9 mouse cellular contexts compared by ENCODE assay signal in genomic region chr19:59166311-59166761, GRCm38 (mm10). TPM values are rescaled to one million over a fixed set of nuclear protein-coding genes. Genes with fewer than 3 reads are reported as not detected.
A peak's percentile ranks its signal among the peaks of the same experiment; 100 is the strongest.
DNase-seq lines count a peak whose midpoint lies in the region; ATAC-seq and TF ChIP-seq lines count a peak whose summit lies in the region.
"Had no signal": no experiment of that assay in that cellular context is flagged by ENCODE, and none has a peak within 500 bp of the region (broad histone marks: within the 10 kb centered on the region; RNA-seq: fewer than 3 reads in every experiment).

No protein-coding gene starts in this region.

- TF ChIP-seq POLR2A in ES-Bruce4 (IDR thresholded peaks at IDR 0.05; ENCODE audit: insufficient read depth, low read length): no peak

- peak overlapping the region; percentile 71 for H3K4me2 ChIP-seq in embryonic facial prominence, embryonic 13.5 days
- H3K4me2 ChIP-seq in intestine, postnatal 0 days (replicated peaks; ENCODE audit: low read depth): peak overlapping the region; percentile 66
- H3K4me2 ChIP-seq in midbrain, embryonic 11.5 days: peak overlapping the region; percentile 51

- ATAC-seq in frontal cortex, adult (ENCODE audit: low TSS enrichment): 0 out of 2 replicates have a peak, but pooled peaks have one; percentile 30
- ATAC-seq in embryonic facial prominence, embryonic 13.5 days (ENCODE audit: insufficient number of reproducible peaks, insufficient read depth, low FRiP score, low TSS enrichment, low read depth): no peak
- no peak; the same call in 1 of the 2 replicates for ATAC-seq in intestine, postnatal 0 days
- peak; percentile 69 for ATAC-seq in midbrain, embryonic 11.5 days (ENCODE audit: low FRiP score)

- no peaks in the 10 kb centered on the region for H3K9me3 ChIP-seq in ES-Bruce4 (replicated peaks; ENCODE audit: control insufficient read depth, insufficient read depth, low read length, poor library complexity, severe bottlenecking)
- no peaks in the 10 kb centered on the region for H3K9me3 ChIP-seq in embryonic facial prominence, embryonic 13.5 days
- no peaks in the 10 kb centered on the region for H3K9me3 ChIP-seq in intestine, postnatal 0 days (ENCODE audit: control insufficient read depth)
- H3K9me3 ChIP-seq in midbrain, embryonic 11.5 days (ENCODE audit: control insufficient read depth, low read length): no peaks in the 10 kb centered on the region

- H3K36me3 ChIP-seq in ES-Bruce4 (ENCODE audit: control insufficient read depth, insufficient read depth, low read length, poor library complexity, severe bottlenecking): no peaks in the 10 kb centered on the region
- no peaks in the 10 kb centered on the region for H3K36me3 ChIP-seq in embryonic facial prominence, embryonic 13.5 days
- no peaks in the 10 kb centered on the region for H3K36me3 ChIP-seq in intestine, postnatal 0 days (ENCODE audit: control insufficient read depth, insufficient read depth)
- no peaks in the 10 kb centered on the region for H3K36me3 ChIP-seq in midbrain, embryonic 11.5 days (ENCODE audit: control insufficient read depth, insufficient read depth, low read length)

- H3K4me1 ChIP-seq in ES-Bruce4 (ENCODE audit: control insufficient read depth, insufficient read depth, low read length): no peaks in the 10 kb centered on the region
- peaks cover 31% of the 10 kb centered on the region for H3K4me1 ChIP-seq in embryonic facial prominence, embryonic 13.5 days
- peaks cover 7% of the 10 kb centered on the region; the same call in 1 of the 2 replicates for H3K4me1 ChIP-seq in intestine, postnatal 0 days (replicated peaks; ENCODE audit: control insufficient read depth, insufficient read depth, low read length)
- H3K4me1 ChIP-seq in midbrain, embryonic 11.5 days (ENCODE audit: control insufficient read depth, insufficient read depth, low read length): peaks cover 19% of the 10 kb centered on the region

- peak overlapping the region; percentile 72 for H3K9ac ChIP-seq in ES-Bruce4 (ENCODE audit: low read depth, poor library complexity, severe bottlenecking)
- H3K9ac ChIP-seq in embryonic facial prominence, embryonic 13.5 days: peak overlapping the region; percentile 61
- H3K9ac ChIP-seq in intestine, postnatal 0 days (ENCODE audit: low read depth, low read length): no peak overlapping the region
- H3K9ac ChIP-seq in midbrain, embryonic 11.5 days (ENCODE audit: low read length): peak overlapping the region; percentile 30

- TF ChIP-seq CTCF in ES-Bruce4 (IDR thresholded peaks at IDR 0.05; ENCODE audit: low read depth, low read length): no peak
- no peak for TF ChIP-seq CTCF in intestine, postnatal 0 days (IDR thresholded peaks at IDR 0.05; ENCODE audit: low read depth)

- no peak for TF ChIP-seq EP300 in ES-Bruce4 (IDR thresholded peaks at IDR 0.05; ENCODE audit: insufficient read depth, low read depth, low read length)

- under 1% methylated on average over 44 of the region's 55 CpGs for WGBS in embryonic facial prominence, embryonic 13.5 days
- WGBS in intestine, postnatal 0 days: under 1% methylated on average over 52 of the region's 55 CpGs
- WGBS in midbrain, embryonic 11.5 days: under 1% methylated on average over 53 of the region's 55 CpGs

- H3K27me3 ChIP-seq in ES-Bruce4 (ENCODE audit: control insufficient read depth, insufficient read depth, low read length, poor library complexity, severe bottlenecking): peaks cover 50% of the 10 kb centered on the region
- peaks cover 100% of the 10 kb centered on the region for H3K27me3 ChIP-seq in embryonic facial prominence, embryonic 13.5 days
- peaks cover 92% of the 10 kb centered on the region for H3K27me3 ChIP-seq in intestine, postnatal 0 days (replicated peaks; ENCODE audit: control insufficient read depth, insufficient read depth, low read length)
- H3K27me3 ChIP-seq in midbrain, embryonic 11.5 days (ENCODE audit: control insufficient read depth, insufficient read depth, low read length): peaks cover 99% of the 10 kb centered on the region

- DNase-seq in frontal cortex, postnatal 25 days (ENCODE audit: low spot score in 2 of 2): no peak
- DNase-seq in midbrain, embryonic 11.5 days (ENCODE audit: low spot score, missing footprints): peak; percentile 97
- no peak for DNase-seq in thymus, postnatal 10 days (ENCODE audit: low spot score in 2 of 2)
- no peak for DNase-seq in spleen, adult 12 weeks (ENCODE audit: low spot score)

- H3K27ac ChIP-seq in ES-Bruce4 (ENCODE audit: insufficient read depth, low read length): no peak overlapping the region
- no peak overlapping the region for H3K27ac ChIP-seq in embryonic facial prominence, embryonic 13.5 days
- no peak overlapping the region for H3K27ac ChIP-seq in intestine, postnatal 0 days (ENCODE audit: low read depth, low read length)
- H3K27ac ChIP-seq in midbrain, embryonic 11.5 days (ENCODE audit: low read depth, low read length): no peak overlapping the region

- peak overlapping the region; percentile 63 for H3K4me3 ChIP-seq in ES-Bruce4 (ENCODE audit: low read depth, low read length)
- peak overlapping the region; percentile 45 for H3K4me3 ChIP-seq in embryonic facial prominence, embryonic 13.5 days
- peak overlapping the region; percentile 43 for H3K4me3 ChIP-seq in intestine, postnatal 0 days (ENCODE audit: low read depth, low read length)
- peak overlapping the region; percentile 31 for H3K4me3 ChIP-seq in midbrain, embryonic 11.5 days (ENCODE audit: low read depth, low read length)
- H3K4me3 ChIP-seq: erythroblast, embryonic 14.5 days had no signal

RNA-seq across cellular contexts. Expression of gene Vax1, which starts 3.5 kb away (rescaled TPM):
- polyA plus RNA-seq in ES-Bruce4 (2011; ENCODE audit: insufficient read depth, insufficient read length, low read depth, missing spikeins): not detected in 2 replicates
- not detected in 2 replicates for polyA plus RNA-seq in embryonic facial prominence, embryonic 13.5 days (2015; fragmentation: Nextera tagmentation; extraction: Ambion mirVana)
- not detected in 2 replicates for polyA plus RNA-seq in intestine, postnatal 0 days (2015; fragmentation: Nextera tagmentation; extraction: Ambion mirVana)
- polyA plus RNA-seq in midbrain, embryonic 11.5 days (2014; fragmentation: Nextera tagmentation; extraction: Ambion mirVana): 0.18 and 0.65 TPM in 2 replicates
- polyA plus RNA-seq: erythroblast, embryonic 14.5 days had no signal

RNA-seq across cellular contexts. Expression of gene Kcnk18, which starts 52.7 kb away (rescaled TPM):
- polyA plus RNA-seq in ES-Bruce4 (2011; ENCODE audit: insufficient read depth, insufficient read length, low read depth, missing spikeins): not detected in 2 replicates
- not detected in 2 replicates for polyA plus RNA-seq in embryonic facial prominence, embryonic 13.5 days (2015; fragmentation: Nextera tagmentation; extraction: Ambion mirVana)
- polyA plus RNA-seq in intestine, postnatal 0 days (2015; fragmentation: Nextera tagmentation; extraction: Ambion mirVana): not detected in 2 replicates
- not detected in 2 replicates for polyA plus RNA-seq in midbrain, embryonic 11.5 days (2014; fragmentation: Nextera tagmentation; extraction: Ambion mirVana)
- polyA plus RNA-seq: erythroblast, embryonic 14.5 days had no signal

Comparison
In these comparisons a context has a peak if more than half of its experiments do, and no peak if none do; other contexts are left out.
1. ATAC-seq: peak in frontal cortex, adult (single experiment) and midbrain, embryonic 11.5 days (single experiment); none in embryonic facial prominence, embryonic 13.5 days (single experiment) and intestine, postnatal 0 days (single experiment).
2. Peak in every context shown above with its lines, with median percentiles within 50 percentile points of each other: H3K4me3 ChIP-seq and H3K4me2 ChIP-seq.